In the genomic region with DNA sequence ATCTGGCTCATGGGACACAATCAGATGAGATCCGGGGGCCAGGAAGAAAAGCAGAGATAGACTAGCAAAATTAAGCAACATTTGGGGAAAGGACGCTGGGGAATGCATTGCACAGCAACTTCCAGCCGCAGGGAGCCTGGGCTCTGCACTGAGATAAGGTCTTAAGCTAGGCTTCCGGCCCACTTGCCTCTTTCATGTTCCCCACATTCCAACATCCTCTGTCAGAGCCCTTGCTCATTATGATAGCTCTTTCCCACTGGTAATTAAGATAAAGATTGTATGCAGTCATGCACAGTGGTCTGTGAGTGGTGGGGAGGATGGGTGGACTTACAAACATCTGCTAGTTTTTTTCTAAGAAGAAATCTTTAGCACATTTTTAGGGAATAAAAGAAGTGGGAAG, we compare ENCODE assay signal across 16 mouse cellular contexts.
DNase-seq lines count a peak whose midpoint lies in the region; ATAC-seq and TF ChIP-seq lines count a peak whose summit lies in the region.
"Had no signal": no experiment of that assay in that cellular context is flagged by ENCODE, and none has a peak within 500 bp of the region (broad histone marks: within the 10 kb centered on the region; RNA-seq: fewer than 3 reads in every experiment).

No protein-coding gene starts in this region.

- peaks cover 30% of the 10 kb centered on the region for H3K4me1 ChIP-seq in kidney, postnatal 0 days (replicated peaks; ENCODE audit: insufficient read depth, low read length)
- peaks cover 9% of the 10 kb centered on the region; the same call in 1 of the 2 replicates for H3K4me1 ChIP-seq in embryonic fibroblast, embryonic 13.5 days (ENCODE audit: control insufficient read depth, insufficient read depth, low read length)

- 55% methylated on average over 4 of the region's 4 CpGs for WGBS in kidney, postnatal 0 days

- TF ChIP-seq POLR2A in embryonic fibroblast, embryonic 13.5 days (IDR thresholded peaks at IDR 0.05; ENCODE audit: low read depth, low read length), result no peak

- intact Hi-C loops in left cerebral cortex, postnatal 25 days (cut with DNase I), result no loop called here

- H3K9ac ChIP-seq in kidney, postnatal 0 days (ENCODE audit: low read depth, low read length), result no peak overlapping the region
- H3K9ac ChIP-seq: hindbrain, embryonic 15.5 days; limb, embryonic 13.5 days had no signal

- no peak overlapping the region for H3K4me2 ChIP-seq in kidney, postnatal 0 days (ENCODE audit: low read length)
- H3K4me2 ChIP-seq: hindbrain, embryonic 15.5 days; limb, embryonic 13.5 days had no signal

- no peaks in the 10 kb centered on the region for H3K36me3 ChIP-seq in kidney, postnatal 0 days (ENCODE audit: insufficient read depth, low read length)
- H3K36me3 ChIP-seq: hindbrain, embryonic 15.5 days; limb, embryonic 13.5 days had no signal

- H3K27ac ChIP-seq in kidney, postnatal 0 days, result peak overlapping the region; percentile 19; the same call in 1 of the 2 replicates
- H3K27ac ChIP-seq in embryonic fibroblast, embryonic 13.5 days (ENCODE audit: insufficient read depth, low read length), result peak overlapping the region; percentile 82

- peak; percentile 47 for DNase-seq in kidney, postnatal 0 days (ENCODE audit: low spot score)
- no peak for DNase-seq in kidney, postnatal 25 days
- peak; percentile 94 for DNase-seq in Muller cell, postnatal 12 days (ENCODE audit: inconsistent ontology term)
- peak; percentile 30 for DNase-seq in heart, postnatal 4 days
- DNase-seq in frontal cortex, postnatal 36 days (ENCODE audit: low spot score in 2 of 2), result no peak
- no peak for DNase-seq in frontal cortex, adult 2 months (ENCODE audit: extremely low spot score in 1 of 2, low spot score in 1 of 2)
- no peak for DNase-seq in left cerebral cortex, postnatal 25 days (ENCODE audit: low spot score in 2 of 2)
- DNase-seq: cerebellum, adult 8-10 months; kidney, adult 9 months; right cerebral cortex, adult 18-20 months; spleen, adult 18-20 months; thymus, postnatal 36 days had no signal

- H3K9me3 ChIP-seq in kidney, postnatal 0 days (replicated peaks; ENCODE audit: low read length), result no peaks in the 10 kb centered on the region
- H3K9me3 ChIP-seq: hindbrain, embryonic 15.5 days; limb, embryonic 13.5 days had no signal

- no peak overlapping the region for H3K4me3 ChIP-seq in kidney, postnatal 0 days (replicated peaks; ENCODE audit: low read depth, low read length)
- no peak overlapping the region for H3K4me3 ChIP-seq in embryonic fibroblast, embryonic 13.5 days (ENCODE audit: insufficient read depth, low read length)
- H3K4me3 ChIP-seq: hindbrain, embryonic 15.5 days; limb, embryonic 13.5 days had no signal

- no peak for TF ChIP-seq CTCF in kidney, postnatal 0 days (IDR thresholded peaks at IDR 0.05; ENCODE audit: low read depth)
- no peak for TF ChIP-seq CTCF in embryonic fibroblast, embryonic 13.5 days (IDR thresholded peaks at IDR 0.05; ENCODE audit: borderline replicate concordance, insufficient read depth, low read length)

- H3K27me3 ChIP-seq in kidney, postnatal 0 days (ENCODE audit: insufficient read depth, low read length), result no peaks in the 10 kb centered on the region
- H3K27me3 ChIP-seq: hindbrain, embryonic 15.5 days; limb, embryonic 13.5 days had no signal

- no peak for ATAC-seq in kidney, postnatal 0 days (replicated peaks; ENCODE audit: low FRiP score, low read depth)
- ATAC-seq: CD4-positive, CD25-positive, alpha-beta regulatory T cell, adult 4 months had no signal

Comparison
In these comparisons a context has a peak if more than half of its experiments do, and no peak if none do; other contexts are left out.
1. DNase-seq: peak in kidney, postnatal 0 days (single experiment), Muller cell, postnatal 12 days (single experiment) and heart, postnatal 4 days (single experiment); none in kidney, postnatal 25 days (0 of 2), frontal cortex, postnatal 36 days (0 of 2), frontal cortex, adult 2 months (0 of 2) and left cerebral cortex, postnatal 25 days (0 of 2).